Mouse (Mus musculus) midbrain, postnatal 0 days (tissue): ENCODE measurements at regions not wholly inside any gene's neighbourhood (a gene's known extent, or its start where the extent isn't known, plus 50 kb on each side); places are given as distances from the start of the nearest gene placed in this dataset.

Experiments
- ATAC-seq: fragments of 200-750 bp; cut with Nextera tagmentation; 2 replicates; pipeline ENCODE4 v1.8.0; 2017; ENCODE audit warnings: moderate number of reproducible peaks, mild to moderate bottlenecking, moderate TSS enrichment, moderate library complexity; ENCODE audit not compliant: low FRiP score
- DNase-seq: peaks from one replicate; pipeline ENCODE4 v3.0.0-alpha.2; 2015; ENCODE audit warnings: low spot score
- H3K27ac ChIP-seq: fragments of 300-500 bp; sonication (generic); 2 replicates; pipeline ENCODE4 v1.5.1; 2014; ENCODE audit warnings: low read depth, mild to moderate bottlenecking, low read length, mixed read lengths
- H3K27me3 ChIP-seq: fragments of 300-500 bp; sonication (generic); 2 replicates; pipeline ENCODE4 v1.6.1; 2014; ENCODE audit warnings: low read length, control low read depth, mixed read lengths; ENCODE audit not compliant: insufficient read depth
- H3K36me3 ChIP-seq: fragments of 300-500 bp; sonication (generic); 2 replicates; pipeline ENCODE4 v1.6.1; 2014; ENCODE audit warnings: low read length, control low read depth, mixed read lengths; ENCODE audit not compliant: insufficient read depth
- H3K4me1 ChIP-seq: fragments of 300-500 bp; sonication (generic); 2 replicates; pipeline ENCODE4 v1.6.1; 2014; ENCODE audit warnings: mild to moderate bottlenecking, control low read depth, antibody characterized with exemption, low read length, mixed read lengths; ENCODE audit not compliant: insufficient read depth
- H3K4me2 ChIP-seq: fragments of 300-500 bp; sonication (generic); 2 replicates; pipeline ENCODE4 v1.6.1; 2014; ENCODE audit warnings: low read depth, mild to moderate bottlenecking, low read length, mixed read lengths; ENCODE audit not compliant: poor library complexity, severe bottlenecking
- H3K4me3 ChIP-seq: fragments of 300-500 bp; sonication (generic); 2 replicates; pipeline ENCODE4 v1.5.1; 2014; ENCODE audit warnings: low read depth, mild to moderate bottlenecking, low read length, moderate library complexity
- H3K9ac ChIP-seq: fragments of 300-500 bp; sonication (generic); replicated peaks from 2 replicates; pipeline ENCODE4 v1.6.1; 2014; ENCODE audit warnings: mild to moderate bottlenecking, low read length, moderate library complexity, mixed read lengths; ENCODE audit not compliant: poor library complexity, severe bottlenecking
- H3K9me3 ChIP-seq: fragments of 300-500 bp; sonication (generic); 2 replicates; pipeline ENCODE4 v1.6.1; 2016; ENCODE audit warnings: low read length, control low read depth
- CTCF ChIP-seq: IDR thresholded peaks from 2 replicates; pipeline ENCODE4 v1.5.1; 2016; ENCODE audit warnings: antibody characterized with exemption, mild to moderate bottlenecking
- WGBS: fragments of 180-500 bp; shearing (Covaris S2); extraction: QIAGEN DNeasy Blood & Tissue Kit; methylation state at CpG from one replicate; pipeline ENCODE4 v1.1.7; 2014; 5-methylcytosine and 5-hydroxymethylcytosine counted together

- WGBS: 91% methylated on average over 6 of the region's 6 CpGs
Measured at GRCm38 (mm10) chr1:77930661-77931060, 266.3 kb downstream of the Pax3 start.

GRCm38 (mm10) chr1:77929552-77929951 lies 267.4 kb downstream of the Pax3 start:
- Histone ChIP-seq H3K4me3 (no peak overlapping the region), H3K9ac (no peak overlapping the region), H3K36me3 (no peaks in the 10 kb centered on the region), H3K4me1 (peaks cover 4% of the 10 kb centered on the region; the same call in 1 of the 2 replicates), H3K27ac (no peak overlapping the region), H3K9me3 (no peaks in the 10 kb centered on the region), H3K27me3 (no peaks in the 10 kb centered on the region), H3K4me2 (no peak overlapping the region)
- DNase-seq (no peak), ATAC-seq (no peak)
- 37% methylated on average over 8 of the region's 8 CpGs for WGBS
- no peak for TF ChIP-seq CTCF

More at GRCm38 (mm10) chr1:77930661-77931060, 266.3 kb downstream of the Pax3 start:
- no peak overlapping the region for H3K4me2 ChIP-seq
- no peak for ATAC-seq
- H3K36me3 ChIP-seq: no peaks in the 10 kb centered on the region
- no peak overlapping the region for H3K9ac ChIP-seq
- no peak for DNase-seq
- peak; percentile 47 for TF ChIP-seq CTCF
- H3K4me3 ChIP-seq: no peak overlapping the region
- H3K4me1 ChIP-seq: peaks cover 4% of the 10 kb centered on the region; the same call in 1 of the 2 replicates
- H3K9me3 ChIP-seq: no peaks in the 10 kb centered on the region
- H3K27ac ChIP-seq: no peak overlapping the region
- H3K27me3 ChIP-seq: no peaks in the 10 kb centered on the region

GRCm38 (mm10) chr1:77926146-77926545 lies 270.8 kb downstream of the Pax3 start:
- Histone ChIP-seq H3K27me3 (no peaks in the 10 kb centered on the region), H3K27ac (no peak overlapping the region), H3K4me1 (peaks cover 4% of the 10 kb centered on the region; the same call in 1 of the 2 replicates), H3K4me2 (no peak overlapping the region), H3K4me3 (no peak overlapping the region), H3K9me3 (no peaks in the 10 kb centered on the region), H3K36me3 (no peaks in the 10 kb centered on the region), H3K9ac (no peak overlapping the region)
- 91% methylated on average over 3 of the region's 3 CpGs for WGBS
- no peak for ATAC-seq
- no peak for DNase-seq
- TF ChIP-seq CTCF: no peak

- 40% methylated on average over 5 of the region's 5 CpGs for WGBS
- peak; percentile 87 for DNase-seq
- no peak for ATAC-seq
- Histone ChIP-seq H3K4me3 (no peak overlapping the region), H3K27me3 (no peaks in the 10 kb centered on the region), H3K9ac (no peak overlapping the region), H3K36me3 (no peaks in the 10 kb centered on the region), H3K9me3 (no peaks in the 10 kb centered on the region), H3K4me1 (no peaks in the 10 kb centered on the region), H3K27ac (no peak overlapping the region), H3K4me2 (no peak overlapping the region)
- TF ChIP-seq CTCF: peak; percentile 92
Measured at GRCm38 (mm10) chr1:77896226-77896625, 300.7 kb downstream of the Pax3 start.

GRCm38 (mm10) chr1:77879026-77879425 lies 317.9 kb downstream of the Pax3 start:
- no peak overlapping the region for H3K4me3 ChIP-seq
- H3K27ac ChIP-seq: no peak overlapping the region
- H3K27me3 ChIP-seq: no peaks in the 10 kb centered on the region
- no peak overlapping the region for H3K4me2 ChIP-seq
- ATAC-seq (no peak), DNase-seq (no peak)
- no peaks in the 10 kb centered on the region for H3K4me1 ChIP-seq
- H3K36me3 ChIP-seq: no peaks in the 10 kb centered on the region
- H3K9ac ChIP-seq: no peak overlapping the region
- no peaks in the 10 kb centered on the region for H3K9me3 ChIP-seq
- TF ChIP-seq CTCF: no peak

- ATAC-seq (no peak), DNase-seq (no peak)
- Histone ChIP-seq H3K27ac (no peak overlapping the region), H3K9ac (no peak overlapping the region), H3K36me3 (no peaks in the 10 kb centered on the region), H3K4me3 (no peak overlapping the region), H3K4me1 (no peaks in the 10 kb centered on the region), H3K9me3 (no peaks in the 10 kb centered on the region), H3K4me2 (no peak overlapping the region), H3K27me3 (no peaks in the 10 kb centered on the region)
- 54% methylated on average over 2 of the region's 2 CpGs for WGBS
- TF ChIP-seq CTCF: no peak
Measured at GRCm38 (mm10) chr1:77870125-77870524, 326.8 kb downstream of the Pax3 start.
